Mouse (Mus musculus) midbrain, embryonic 13.5 days (tissue): ENCODE measurements at regions not wholly inside any gene's neighbourhood (a gene's known extent, or its start where the extent isn't known, plus 50 kb on each side); places are given as distances from the start of the nearest gene placed in this dataset.

ENCODE experiments used
- ATAC-seq: fragments of 200-750 bp; cut with Nextera tagmentation; 2 replicates; pipeline ENCODE4 v1.8.0; 2017; ENCODE audit warnings: mild to moderate bottlenecking, moderate TSS enrichment, moderate library complexity
- H3K27ac ChIP-seq: fragments of 300-500 bp; sonication (generic); 2 replicates; pipeline ENCODE4 v1.5.1; 2015; ENCODE audit warnings: inconsistent platforms, mild to moderate bottlenecking, moderate library complexity
- H3K27me3 ChIP-seq: fragments of 300-500 bp; sonication (generic); 2 replicates; pipeline ENCODE4 v1.6.1; 2015; ENCODE audit warnings: mild to moderate bottlenecking, inconsistent platforms
- H3K36me3 ChIP-seq: fragments of 300-500 bp; sonication (generic); 2 replicates; pipeline ENCODE4 v1.6.1; 2015; ENCODE audit warnings: mild to moderate bottlenecking, inconsistent platforms
- H3K4me1 ChIP-seq: fragments of 300-500 bp; sonication (generic); replicated peaks from 2 replicates; pipeline ENCODE4 v1.6.1; 2015; ENCODE audit warnings: inconsistent platforms
- H3K4me2 ChIP-seq: fragments of 300-500 bp; sonication (generic); replicated peaks from 2 replicates; pipeline ENCODE4 v1.6.1; 2015; ENCODE audit warnings: moderate library complexity, mild to moderate bottlenecking, inconsistent platforms
- H3K4me3 ChIP-seq: fragments of 300-500 bp; sonication (generic); replicated peaks from 2 replicates; pipeline ENCODE4 v1.5.1; 2015; ENCODE audit warnings: mild to moderate bottlenecking, inconsistent platforms
- H3K9ac ChIP-seq: fragments of 300-500 bp; sonication (generic); replicated peaks from 2 replicates; pipeline ENCODE4 v1.6.1; 2015; ENCODE audit warnings: mild to moderate bottlenecking, inconsistent platforms
- H3K9me3 ChIP-seq: fragments of 300-500 bp; sonication (generic); 2 replicates; pipeline ENCODE4 v1.6.1; 2016; ENCODE audit warnings: mild to moderate bottlenecking, inconsistent platforms
- WGBS: fragments of 180-500 bp; shearing (Covaris S2); methylation state at CpG from one replicate; pipeline ENCODE4 v1.1.7; 2015; 5-methylcytosine and 5-hydroxymethylcytosine counted together

DNA sequence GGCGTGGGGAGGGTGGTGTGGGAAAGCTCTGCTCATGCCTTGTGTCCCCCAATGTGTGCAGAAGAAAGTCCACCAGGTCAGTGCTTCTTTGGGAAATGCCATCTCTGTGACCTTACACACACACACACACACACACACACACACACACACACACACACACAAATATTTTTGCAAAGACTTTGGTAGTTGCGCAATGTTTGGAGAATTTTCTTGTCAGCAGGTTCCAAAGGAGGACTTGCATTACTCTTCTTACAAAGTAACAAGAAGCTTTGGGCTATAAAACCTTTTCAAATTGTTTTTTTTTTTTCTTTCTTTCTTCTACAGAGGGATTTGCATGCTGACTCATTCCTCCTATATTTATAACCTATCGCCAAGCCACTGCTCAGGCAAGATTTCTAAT is 59.1 kb upstream of the Npvf start:
- Histone ChIP-seq H3K9ac (no peak overlapping the region), H3K36me3 (no peaks in the 10 kb centered on the region), H3K4me1 (no peaks in the 10 kb centered on the region), H3K27me3 (no peaks in the 10 kb centered on the region), H3K4me3 (no peak overlapping the region), H3K4me2 (no peak overlapping the region), H3K27ac (0 out of 2 replicates have a peak overlapping the region, but pooled peaks have one; percentile 14), H3K9me3 (no peaks in the 10 kb centered on the region)
- 66% methylated on average over 3 of the region's 3 CpGs for WGBS
- ATAC-seq: no peak

DNA sequence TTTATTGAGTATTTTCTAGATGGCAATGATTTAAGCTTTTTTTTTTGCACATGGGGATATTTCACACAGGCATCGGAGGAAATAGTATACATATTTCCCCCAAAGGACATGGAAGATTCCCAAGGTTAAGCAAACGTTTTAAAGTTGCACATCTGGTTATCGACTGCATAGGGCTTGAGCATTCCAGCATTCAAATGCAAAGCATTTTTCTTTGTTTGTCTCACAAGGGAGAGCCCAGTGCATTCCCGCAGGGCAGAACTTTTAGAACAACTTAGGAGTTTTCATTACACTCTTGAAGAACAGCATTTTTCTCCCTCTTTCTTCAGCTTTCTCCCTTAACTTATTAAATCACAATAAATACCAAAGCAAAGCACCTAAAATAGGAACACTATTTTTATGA is 64.4 kb upstream of the Npvf start:
- no peaks in the 10 kb centered on the region for H3K9me3 ChIP-seq
- H3K9ac ChIP-seq: no peak overlapping the region
- ATAC-seq: no peak
- H3K4me2 ChIP-seq: no peak overlapping the region
- 13% methylated on average over 4 of the region's 4 CpGs for WGBS
- H3K4me3 ChIP-seq: no peak overlapping the region
- no peaks in the 10 kb centered on the region for H3K36me3 ChIP-seq
- H3K27me3 ChIP-seq: no peaks in the 10 kb centered on the region
- H3K27ac ChIP-seq: no peak overlapping the region
- 0 out of 2 replicates have a peak, but pooled peaks cover 7% of the 10 kb centered on the region for H3K4me1 ChIP-seq

DNA sequence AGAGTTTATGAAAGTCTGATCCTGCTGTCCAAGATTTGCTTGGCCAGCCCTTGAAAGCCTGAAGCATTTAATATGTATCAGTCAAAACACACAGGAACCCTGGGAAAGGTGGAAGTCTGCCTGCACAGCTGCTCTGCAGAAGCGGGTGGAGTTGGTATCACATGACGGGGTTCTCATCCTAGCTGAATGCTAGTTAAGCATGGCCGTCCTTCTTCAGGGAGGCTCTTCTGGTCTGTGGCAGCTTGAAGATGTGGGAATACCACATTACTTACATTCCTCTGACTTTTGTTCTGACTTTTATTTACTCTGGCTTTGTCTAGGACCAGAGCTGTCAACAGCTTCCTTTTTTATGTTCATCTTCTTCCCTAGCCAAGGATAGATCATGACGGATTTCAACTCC is 66.1 kb upstream of the Npvf start:
- 82% methylated on average over 4 of the region's 4 CpGs for WGBS
- ATAC-seq: no peak

DNA sequence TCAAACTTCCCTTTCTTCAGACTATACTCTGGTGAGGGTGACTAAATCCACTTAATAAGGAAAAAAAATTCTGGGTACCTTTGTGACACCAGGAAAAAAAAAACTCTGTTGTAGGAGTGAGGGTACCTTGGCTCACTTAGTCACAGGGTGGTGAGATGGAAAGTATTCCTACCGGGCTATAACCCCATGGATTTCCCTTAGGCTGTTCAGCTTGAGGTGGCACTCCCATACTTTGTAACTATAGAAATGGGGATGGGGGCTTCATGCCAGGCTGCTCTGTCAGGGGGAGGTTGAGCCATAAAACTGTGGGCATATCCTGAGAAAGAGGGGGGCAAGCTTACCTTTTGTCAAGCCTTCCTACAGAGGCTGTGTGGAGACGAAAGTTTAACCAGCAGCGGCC is 71.4 kb upstream of the Npvf start:
- no peak overlapping the region for H3K9ac ChIP-seq
- H3K27ac ChIP-seq: no peak overlapping the region
- H3K4me2 ChIP-seq: no peak overlapping the region
- no peaks in the 10 kb centered on the region for H3K36me3 ChIP-seq
- H3K27me3 ChIP-seq: no peaks in the 10 kb centered on the region
- H3K4me1 ChIP-seq: 0 out of 2 replicates have a peak, but pooled peaks cover 5% of the 10 kb centered on the region
- H3K9me3 ChIP-seq: no peaks in the 10 kb centered on the region
- H3K4me3 ChIP-seq: no peak overlapping the region
- WGBS: 90% methylated on average over 3 of the region's 3 CpGs
- no peak for ATAC-seq

More for the DNA sequence above, 66.1 kb upstream of the Npvf start:
- H3K4me1 ChIP-seq: 0 out of 2 replicates have a peak, but pooled peaks cover 7% of the 10 kb centered on the region
- no peak overlapping the region for H3K27ac ChIP-seq
- no peaks in the 10 kb centered on the region for H3K9me3 ChIP-seq
- H3K27me3 ChIP-seq: no peaks in the 10 kb centered on the region
- no peak overlapping the region for H3K4me3 ChIP-seq
- no peaks in the 10 kb centered on the region for H3K36me3 ChIP-seq
- no peak overlapping the region for H3K9ac ChIP-seq
- H3K4me2 ChIP-seq: no peak overlapping the region

DNA sequence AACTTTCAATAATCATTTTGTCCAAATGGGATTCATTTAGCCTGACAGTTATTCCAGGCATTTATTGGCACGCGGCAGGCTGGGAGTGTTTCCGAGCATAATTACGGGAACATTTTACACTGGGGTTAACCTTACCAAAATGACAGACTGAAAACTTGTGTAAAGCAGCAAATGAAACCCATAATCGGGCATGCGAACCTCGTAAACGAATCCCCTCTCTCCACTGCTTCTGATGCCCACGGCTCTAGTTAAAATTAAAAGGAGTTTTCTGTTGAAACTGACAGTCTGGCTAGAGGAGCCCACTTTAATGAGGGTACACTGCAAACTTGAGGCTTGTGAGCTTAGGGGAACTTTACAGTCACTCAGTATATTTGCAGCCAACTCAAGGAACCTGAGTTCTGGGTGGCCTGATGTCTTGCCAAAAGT is 71.9 kb upstream of the Npvf start:
- Histone ChIP-seq H3K9me3 (no peaks in the 10 kb centered on the region), H3K4me3 (no peak overlapping the region), H3K4me1 (peaks cover 8% of the 10 kb centered on the region; the same call in 1 of the 2 replicates), H3K36me3 (no peaks in the 10 kb centered on the region), H3K27me3 (no peaks in the 10 kb centered on the region), H3K27ac (no peak overlapping the region), H3K4me2 (no peak overlapping the region), H3K9ac (no peak overlapping the region)
- ATAC-seq: no peak
- 86% methylated on average over 9 of the region's 9 CpGs for WGBS

DNA sequence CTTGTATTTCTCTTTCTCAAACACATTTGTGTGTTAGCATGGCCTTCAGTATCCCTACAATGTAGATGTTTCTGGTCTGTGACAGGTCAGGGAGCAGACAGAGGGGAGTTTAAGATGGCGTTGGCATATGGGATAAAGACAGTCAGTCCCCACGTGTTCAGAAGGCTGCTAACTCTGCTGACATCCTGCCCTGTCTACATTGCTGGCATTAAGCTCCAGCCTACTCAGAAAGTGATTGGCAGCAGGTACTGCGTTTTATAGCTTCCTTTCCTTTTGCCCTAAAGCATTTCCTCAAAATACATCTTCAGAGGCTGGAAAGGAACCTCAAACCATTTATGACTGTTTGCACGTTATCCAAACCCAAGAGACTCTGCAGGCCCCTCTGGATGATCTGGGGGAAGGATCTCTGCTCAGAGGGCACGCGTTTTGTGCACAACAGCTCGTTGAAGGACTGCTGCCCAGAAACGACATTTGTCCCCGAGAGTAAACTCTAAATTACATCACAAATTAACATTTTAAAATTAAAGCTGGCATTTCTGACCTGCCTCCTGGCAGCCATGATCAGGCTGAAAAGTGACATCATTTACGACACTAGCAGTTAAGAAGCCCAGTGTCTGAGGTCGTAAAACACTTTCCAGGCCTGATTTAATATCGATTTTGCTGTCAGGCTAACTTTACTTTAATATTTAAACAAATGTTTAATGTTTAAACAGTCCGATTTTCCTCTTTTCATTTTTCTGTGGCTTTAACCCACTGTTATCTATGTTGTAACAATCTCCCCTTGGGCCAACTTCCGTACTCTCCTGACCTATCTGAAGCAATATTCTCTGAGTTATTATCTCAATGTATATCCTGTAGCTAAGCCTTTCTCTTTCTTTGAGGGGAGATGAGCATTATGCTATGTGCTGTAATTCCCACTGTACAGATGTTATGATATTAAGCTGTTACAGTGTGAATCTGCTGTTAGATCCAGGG is 76.8 kb upstream of the Npvf start:
- Histone ChIP-seq H3K4me2 (no peak overlapping the region), H3K9me3 (no peaks in the 10 kb centered on the region), H3K4me3 (no peak overlapping the region), H3K9ac (no peak overlapping the region), H3K4me1 (peaks cover 18% of the 10 kb centered on the region; the same call in 1 of the 2 replicates), H3K27ac (no peak overlapping the region), H3K27me3 (no peaks in the 10 kb centered on the region), H3K36me3 (no peaks in the 10 kb centered on the region)
- ATAC-seq: no peak
- 72% methylated on average over 14 of the region's 14 CpGs for WGBS

DNA sequence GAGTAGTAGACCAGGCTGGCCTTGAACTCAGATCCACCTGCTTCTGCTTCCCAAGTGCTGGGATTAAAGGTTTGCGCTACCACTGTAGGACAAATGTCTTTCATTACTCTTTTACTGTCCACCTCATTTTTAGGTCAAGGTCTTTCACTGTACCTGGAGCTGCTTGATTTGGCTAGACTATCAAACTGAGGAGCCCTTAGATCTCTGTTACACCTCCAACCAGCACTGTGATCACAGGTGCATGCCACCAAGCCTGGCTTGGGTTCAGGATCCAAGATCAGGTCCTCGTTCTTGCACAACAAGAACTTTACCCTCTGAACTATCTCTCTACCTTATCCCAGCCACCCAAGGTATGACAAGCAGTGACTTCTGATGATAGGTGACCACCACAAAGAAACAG is 80.5 kb upstream of the Npvf start:
- no peak for ATAC-seq
- no peak overlapping the region for H3K4me3 ChIP-seq
- peaks cover 20% of the 10 kb centered on the region; the same call in 1 of the 2 replicates for H3K4me1 ChIP-seq
- H3K9ac ChIP-seq: no peak overlapping the region
- WGBS: 97% methylated on average over 2 of the region's 2 CpGs
- no peak overlapping the region for H3K4me2 ChIP-seq
- no peaks in the 10 kb centered on the region for H3K36me3 ChIP-seq
- H3K27me3 ChIP-seq: no peaks in the 10 kb centered on the region
- H3K9me3 ChIP-seq: no peaks in the 10 kb centered on the region
- H3K27ac ChIP-seq: 0 out of 2 replicates have a peak overlapping the region, but pooled peaks have one; percentile 65

DNA sequence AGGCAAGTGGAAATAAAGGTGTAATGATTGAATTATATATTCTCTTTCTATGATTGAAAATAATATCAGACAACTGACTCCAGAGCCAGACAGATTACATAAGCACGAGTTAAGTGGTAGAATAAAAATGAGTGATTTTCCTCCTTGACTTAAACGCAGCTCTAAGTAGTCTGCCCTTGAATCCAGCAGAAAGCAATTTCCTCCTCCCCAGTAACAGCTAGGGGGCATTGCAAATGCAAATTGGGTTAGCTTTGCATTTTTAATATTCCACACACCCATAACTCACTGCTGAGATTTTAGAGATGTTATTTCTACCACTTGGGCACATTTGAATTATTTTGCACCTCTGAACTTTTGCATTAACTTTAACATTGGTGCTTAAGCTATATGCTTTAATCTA is 81.6 kb upstream of the Npvf start:
- WGBS: 48% methylated on average over 2 of the region's 2 CpGs
- Histone ChIP-seq H3K27me3 (no peaks in the 10 kb centered on the region), H3K9ac (no peak overlapping the region), H3K27ac (peak overlapping the region; percentile 65), H3K4me3 (no peak overlapping the region), H3K9me3 (no peaks in the 10 kb centered on the region), H3K4me2 (no peak overlapping the region), H3K4me1 (peaks cover 20% of the 10 kb centered on the region; the same call in 1 of the 2 replicates), H3K36me3 (no peaks in the 10 kb centered on the region)
- no peak for ATAC-seq

DNA sequence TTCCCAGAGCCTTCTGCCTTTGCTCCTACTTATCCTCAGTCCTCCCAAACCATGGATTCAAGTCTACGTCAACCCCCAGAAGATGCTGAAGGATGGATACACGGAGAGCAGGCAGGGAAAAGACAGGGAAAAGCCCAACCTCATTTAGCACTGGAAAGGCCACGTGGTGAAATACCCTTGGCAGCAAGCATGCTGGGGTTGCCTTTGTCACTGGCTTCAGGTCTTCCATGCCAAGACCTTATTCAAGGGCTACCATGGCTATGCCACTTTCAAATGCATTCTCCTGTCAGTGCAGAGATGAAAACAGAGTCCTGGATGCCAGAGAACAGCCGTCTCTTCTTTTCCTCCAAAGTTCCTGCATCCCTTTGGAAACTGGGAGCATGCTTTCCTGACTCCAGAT is 87.8 kb upstream of the Npvf start:
- no peak overlapping the region for H3K9ac ChIP-seq
- H3K36me3 ChIP-seq: no peaks in the 10 kb centered on the region
- WGBS: 81% methylated on average over 4 of the region's 4 CpGs
- H3K9me3 ChIP-seq: no peaks in the 10 kb centered on the region
- no peak overlapping the region for H3K4me2 ChIP-seq
- no peaks in the 10 kb centered on the region for H3K4me1 ChIP-seq
- H3K27me3 ChIP-seq: no peaks in the 10 kb centered on the region
- no peak overlapping the region for H3K27ac ChIP-seq
- no peak for ATAC-seq
- H3K4me3 ChIP-seq: no peak overlapping the region

DNA sequence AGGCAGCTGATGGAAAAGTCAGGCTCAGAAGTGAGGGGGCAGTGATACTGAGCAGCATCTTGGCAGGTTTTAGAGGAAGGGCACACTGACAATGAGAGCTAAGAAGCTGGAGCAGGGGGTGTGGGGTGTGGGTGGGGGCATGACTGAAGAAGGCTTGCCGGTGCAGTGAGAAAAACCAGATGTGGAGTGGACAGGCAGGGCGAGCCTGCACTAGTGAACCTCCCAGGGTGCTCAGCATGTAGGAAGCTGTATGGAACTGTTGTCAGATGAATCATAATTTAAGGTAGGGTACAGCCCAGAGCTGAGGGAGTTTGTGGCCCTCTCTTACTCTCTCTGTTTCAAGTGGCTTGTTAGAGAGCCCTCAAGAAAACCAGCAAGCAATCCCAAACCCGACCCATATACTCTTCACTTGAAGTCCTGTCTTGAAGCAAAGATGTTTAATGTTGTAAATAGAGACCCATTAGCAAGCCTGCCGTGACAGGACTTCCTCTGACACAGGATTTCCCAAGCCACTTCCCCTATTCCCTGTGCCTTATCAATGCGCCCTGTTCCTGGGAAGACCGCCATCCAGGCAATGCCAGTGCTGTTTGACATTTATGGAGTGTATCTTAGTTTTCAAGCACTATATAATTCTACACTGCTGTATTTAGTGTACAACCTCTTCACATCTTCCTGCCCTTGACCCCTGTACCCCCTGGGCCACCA is 90.4 kb upstream of the Npvf start:
- 79% methylated on average over 6 of the region's 6 CpGs for WGBS
- no peak overlapping the region for H3K27ac ChIP-seq
- H3K36me3 ChIP-seq: no peaks in the 10 kb centered on the region
- no peak overlapping the region for H3K4me2 ChIP-seq
- no peaks in the 10 kb centered on the region for H3K9me3 ChIP-seq
- H3K4me3 ChIP-seq: no peak overlapping the region
- no peak overlapping the region for H3K9ac ChIP-seq
- H3K4me1 ChIP-seq: no peaks in the 10 kb centered on the region; the same call in 1 of the 2 replicates
- ATAC-seq: no peak
- H3K27me3 ChIP-seq: no peaks in the 10 kb centered on the region

DNA sequence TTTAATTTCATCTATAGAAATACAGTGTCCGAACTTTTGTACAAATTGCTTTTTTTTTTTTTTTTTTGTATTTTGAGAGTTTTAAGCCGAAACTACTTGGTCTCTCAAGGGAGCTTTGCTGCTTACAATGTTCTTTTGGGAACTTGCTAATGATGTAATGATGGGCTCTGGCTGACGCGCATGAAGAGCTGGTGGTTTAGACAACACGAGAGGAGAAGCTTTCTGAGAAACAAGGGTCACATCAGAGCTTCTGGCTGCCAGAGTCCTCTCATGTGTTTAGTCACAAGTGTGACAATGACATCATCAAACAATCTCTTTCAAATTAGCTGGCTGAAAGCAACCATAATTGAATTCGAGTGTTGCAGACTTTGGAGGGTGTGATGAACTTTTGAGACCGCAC is 98.9 kb upstream of the Npvf start:
- Histone ChIP-seq H3K9ac (no peak overlapping the region), H3K36me3 (no peaks in the 10 kb centered on the region), H3K27me3 (no peaks in the 10 kb centered on the region), H3K4me3 (no peak overlapping the region), H3K27ac (no peak overlapping the region), H3K4me2 (no peak overlapping the region), H3K4me1 (no peaks in the 10 kb centered on the region; the same call in 1 of the 2 replicates), H3K9me3 (no peaks in the 10 kb centered on the region)
- WGBS: 83% methylated on average over 7 of the region's 7 CpGs
- no peak for ATAC-seq

DNA sequence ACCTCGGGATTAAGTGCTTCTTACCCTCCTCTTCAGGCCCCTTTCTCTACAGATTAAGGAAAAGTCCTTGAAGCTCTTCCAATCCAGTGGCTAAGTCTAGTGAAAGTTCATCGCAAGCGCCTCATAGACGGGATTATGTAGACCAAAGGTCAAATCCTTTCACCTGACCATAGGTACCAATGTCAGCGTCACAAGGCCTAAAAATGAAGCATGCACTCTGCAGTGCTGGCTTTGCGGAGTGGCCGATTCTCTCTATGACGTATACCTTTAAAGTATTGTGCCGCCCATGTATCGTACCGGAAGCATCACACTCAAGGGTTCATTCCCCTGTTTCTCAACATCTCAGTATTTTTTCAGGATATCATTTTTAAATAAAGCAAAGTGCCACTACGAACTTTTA is 100.5 kb upstream of the Npvf start:
- H3K36me3 ChIP-seq: no peaks in the 10 kb centered on the region
- no peak overlapping the region for H3K4me3 ChIP-seq
- ATAC-seq: no peak
- no peaks in the 10 kb centered on the region for H3K27me3 ChIP-seq
- 87% methylated on average over 12 of the region's 12 CpGs for WGBS
- no peak overlapping the region for H3K4me2 ChIP-seq
- no peak overlapping the region for H3K27ac ChIP-seq
- no peaks in the 10 kb centered on the region for H3K4me1 ChIP-seq
- no peak overlapping the region for H3K9ac ChIP-seq
- no peaks in the 10 kb centered on the region for H3K9me3 ChIP-seq
